Mouse (Mus musculus) limb, embryonic 14.5 days (tissue): ENCODE measurements around the gene Crygn. TPM values are rescaled to one million over a fixed set of nuclear protein-coding genes. Genes with fewer than 3 reads are reported as not detected.

ENCODE experiments used
- ATAC-seq: fragments of 200-750 bp; cut with Nextera tagmentation; 2 replicates; pipeline ENCODE4 v1.8.0; 2017; ENCODE audit warnings: low read depth, moderate number of reproducible peaks, moderate TSS enrichment; ENCODE audit not compliant: low FRiP score
- DNase-seq: peaks from one replicate; pipeline ENCODE4 v3.0.0-alpha.2; 2015; ENCODE audit warnings: low spot score
- H3K27ac ChIP-seq: fragments of 300-500 bp; sonication (generic); replicated peaks from 2 replicates; pipeline ENCODE4 v1.5.1; 2014; ENCODE audit warnings: low read depth, mild to moderate bottlenecking, low read length, moderate library complexity, mixed read lengths
- H3K27me3 ChIP-seq: fragments of 300-500 bp; sonication (generic); 2 replicates; pipeline ENCODE4 v1.6.1; 2014; ENCODE audit warnings: low read length, mixed read lengths; ENCODE audit not compliant: control insufficient read depth, insufficient read depth
- H3K36me3 ChIP-seq: fragments of 300-500 bp; sonication (generic); 2 replicates; pipeline ENCODE4 v1.6.1; 2014; ENCODE audit warnings: mild to moderate bottlenecking, low read length, moderate library complexity, mixed read lengths; ENCODE audit not compliant: control insufficient read depth, insufficient read depth
- H3K4me1 ChIP-seq: fragments of 300-500 bp; sonication (generic); 2 replicates; pipeline ENCODE4 v1.6.1; 2014; ENCODE audit warnings: antibody characterized with exemption, low read length, mixed read lengths; ENCODE audit not compliant: control insufficient read depth, insufficient read depth
- H3K4me2 ChIP-seq: fragments of 300-500 bp; sonication (generic); replicated peaks from 2 replicates; pipeline ENCODE4 v1.6.1; 2014; ENCODE audit warnings: low read depth, mild to moderate bottlenecking, low read length, moderate library complexity; ENCODE audit not compliant: severe bottlenecking
- H3K4me3 ChIP-seq: fragments of 300-500 bp; sonication (generic); replicated peaks from 2 replicates; pipeline ENCODE4 v1.5.1; 2014; ENCODE audit warnings: low read length
- H3K9ac ChIP-seq: fragments of 300-500 bp; sonication (generic); 2 replicates; pipeline ENCODE4 v1.6.1; 2014; ENCODE audit warnings: mild to moderate bottlenecking, low read depth, low read length, moderate library complexity; ENCODE audit not compliant: severe bottlenecking
- H3K9me3 ChIP-seq: fragments of 300-500 bp; sonication (generic); 2 replicates; pipeline ENCODE4 v1.6.1; 2016; ENCODE audit warnings: low read length; ENCODE audit not compliant: control insufficient read depth
- POLR2A ChIP-seq: fragments of 200-500 bp; IDR thresholded peaks from 2 replicates; pipeline ENCODE4 v1.8.0; 2012; ENCODE audit warnings: inconsistent platforms, mild to moderate bottlenecking, moderate library complexity, borderline replicate concordance; ENCODE audit not compliant: insufficient read depth, insufficient read length; ENCODE audit errors: extremely low read depth
- WGBS: fragments of 180-500 bp; shearing (Covaris S2); extraction: QIAGEN DNeasy Blood & Tissue Kit; methylation state at CpG from one replicate; pipeline ENCODE4 v1.1.7; 2014; 5-methylcytosine and 5-hydroxymethylcytosine counted together
- polyA plus RNA-seq, 2 experiments: library from polyadenylated mRNA; depleted of rRNA in 1 of 2; stranded (reverse) in 1 of 2; unstranded in 1 of 2; fragments of >200 nt; fragmentation: Nextera tagmentation in 1 of 2; extraction: Ambion mirVana in 1 of 2; gene quantifications; 2 replicates each; pipeline versions ENCODE4 v1.2.1 to v1.2.3; 2012 to 2014

The Crygn gene
- polyA plus RNA-seq, 2 experiments, result 0.09 to 2.3 TPM

- H3K9me3 ChIP-seq, result no peaks in the 10 kb centered on the region
- H3K4me2 ChIP-seq, result no peak overlapping the region
- H3K9ac ChIP-seq, result no peak overlapping the region
- TF ChIP-seq POLR2A, result no peak
- DNase-seq (no peak), ATAC-seq (no peak)
- H3K27ac ChIP-seq, result no peak overlapping the region
- H3K4me1 ChIP-seq, result peaks cover 22% of the 10 kb centered on the region
- H3K36me3 ChIP-seq, result no peaks in the 10 kb centered on the region
- H3K4me3 ChIP-seq, result no peak overlapping the region
- H3K27me3 ChIP-seq, result no peaks in the 10 kb centered on the region
- WGBS, result 12% methylated on average over 6 of the region's 6 CpGs
Observed at GRCm38 (mm10) chr5:24747533-24747932, 10.3 kb downstream of the Crygn start.

GRCm38 (mm10) chr5:24743956-24744355 lies 13.9 kb downstream of the Crygn start:
- no peak for ATAC-seq
- no peak overlapping the region for H3K4me3 ChIP-seq
- TF ChIP-seq POLR2A, result no peak
- H3K9ac ChIP-seq, result no peak overlapping the region
- WGBS, result 86% methylated on average over 10 of the region's 10 CpGs
- H3K27me3 ChIP-seq, result no peaks in the 10 kb centered on the region
- no peak overlapping the region for H3K4me2 ChIP-seq
- H3K4me1 ChIP-seq, result peaks cover 17% of the 10 kb centered on the region
- H3K9me3 ChIP-seq, result no peaks in the 10 kb centered on the region
- no peaks in the 10 kb centered on the region for H3K36me3 ChIP-seq
- no peak for DNase-seq
- H3K27ac ChIP-seq, result no peak overlapping the region; the same call in 1 of the 2 replicates

DNA sequence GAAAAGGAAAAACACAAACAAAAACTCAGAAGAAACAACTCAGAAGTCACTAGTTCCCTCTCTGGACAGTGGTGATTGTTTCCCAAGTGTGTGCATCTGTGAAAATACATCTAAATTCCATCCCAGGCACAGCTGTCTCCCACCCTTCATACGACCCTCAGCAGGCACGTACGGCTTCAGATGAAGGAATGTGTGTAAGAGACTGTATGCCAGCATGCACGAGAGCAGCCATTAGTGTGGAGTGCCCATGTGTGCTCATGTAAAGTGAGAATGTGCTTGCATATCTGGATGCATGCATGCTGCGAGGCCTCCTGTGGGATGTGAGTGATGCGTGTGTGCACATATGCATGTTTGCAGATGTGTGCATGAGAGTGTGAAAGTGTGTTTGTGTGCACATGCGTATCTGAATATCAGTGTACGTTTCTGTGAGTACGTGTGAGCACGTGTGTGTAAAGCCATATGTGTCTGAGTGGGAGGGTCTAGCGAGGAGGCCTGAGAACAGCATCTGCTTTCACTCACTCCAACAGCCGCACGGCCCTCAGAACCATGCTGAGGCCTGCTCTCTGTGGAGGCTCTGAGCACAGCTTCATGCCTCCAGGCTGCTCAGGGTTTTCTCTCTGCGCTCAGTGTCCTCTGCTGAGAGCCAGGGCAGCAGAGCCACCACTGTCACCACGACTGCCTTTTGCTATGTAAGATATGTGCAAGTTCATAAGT lies 16.5 kb downstream of the Crygn start:
- DNase-seq (peak; percentile 69), ATAC-seq (peak; percentile 91)
- Histone ChIP-seq H3K27ac (peak overlapping the region; percentile 82), H3K36me3 (no peaks in the 10 kb centered on the region), H3K9me3 (no peaks in the 10 kb centered on the region), H3K4me1 (peaks cover 17% of the 10 kb centered on the region), H3K4me3 (no peak overlapping the region), H3K9ac (no peak overlapping the region), H3K4me2 (no peak overlapping the region), H3K27me3 (no peaks in the 10 kb centered on the region)
- WGBS, result 11% methylated on average over 15 of the region's 15 CpGs
- no peak for TF ChIP-seq POLR2A

DNA sequence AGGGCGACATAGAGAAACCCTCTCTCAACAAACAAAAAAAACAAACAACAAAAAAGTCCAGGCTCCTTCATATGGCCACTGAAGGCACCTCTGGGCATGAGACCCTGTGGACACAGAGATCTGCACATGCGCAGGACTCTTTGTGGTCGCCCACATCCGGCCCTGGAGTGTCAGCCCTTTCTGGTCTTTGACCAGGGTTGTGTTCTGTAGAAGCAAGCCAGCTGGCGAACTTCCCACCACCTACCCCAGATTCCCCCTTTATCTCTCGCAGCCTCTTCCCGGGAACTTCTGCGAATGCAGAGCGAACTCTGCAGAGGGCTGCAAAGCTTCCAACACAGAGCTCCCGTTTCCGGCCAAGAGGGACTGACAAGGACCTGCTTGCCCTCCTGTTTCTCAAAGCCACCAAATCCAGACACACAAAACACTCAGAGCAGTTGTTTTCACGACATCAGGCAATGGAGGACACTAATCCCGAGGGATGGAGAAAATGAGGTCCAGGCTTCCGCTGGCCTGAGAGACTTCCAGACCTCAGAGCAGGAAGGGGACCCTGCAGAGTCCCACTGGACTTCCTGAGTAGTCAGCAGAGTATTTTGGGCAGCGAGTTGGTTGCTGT lies 18.6 kb downstream of the Crygn start:
- WGBS, result 63% methylated on average over 15 of the region's 15 CpGs
- Histone ChIP-seq H3K9ac (no peak overlapping the region), H3K4me2 (no peak overlapping the region), H3K36me3 (no peaks in the 10 kb centered on the region), H3K27ac (no peak overlapping the region), H3K4me1 (peaks cover 17% of the 10 kb centered on the region), H3K4me3 (no peak overlapping the region), H3K27me3 (no peaks in the 10 kb centered on the region), H3K9me3 (no peaks in the 10 kb centered on the region)
- no peak for TF ChIP-seq POLR2A
- DNase-seq, result no peak
- no peak for ATAC-seq

GRCm38 (mm10) chr5:24738517-24738916 lies 19.3 kb downstream of the Crygn start:
- DNase-seq, result no peak
- TF ChIP-seq POLR2A, result no peak
- Histone ChIP-seq H3K27ac (no peak overlapping the region), H3K36me3 (no peaks in the 10 kb centered on the region), H3K9me3 (no peaks in the 10 kb centered on the region), H3K4me1 (peaks cover 16% of the 10 kb centered on the region), H3K27me3 (no peaks in the 10 kb centered on the region), H3K4me3 (no peak overlapping the region), H3K9ac (no peak overlapping the region), H3K4me2 (no peak overlapping the region)
- 79% methylated on average over 1 of the region's 1 CpGs for WGBS
- ATAC-seq, result no peak

DNA sequence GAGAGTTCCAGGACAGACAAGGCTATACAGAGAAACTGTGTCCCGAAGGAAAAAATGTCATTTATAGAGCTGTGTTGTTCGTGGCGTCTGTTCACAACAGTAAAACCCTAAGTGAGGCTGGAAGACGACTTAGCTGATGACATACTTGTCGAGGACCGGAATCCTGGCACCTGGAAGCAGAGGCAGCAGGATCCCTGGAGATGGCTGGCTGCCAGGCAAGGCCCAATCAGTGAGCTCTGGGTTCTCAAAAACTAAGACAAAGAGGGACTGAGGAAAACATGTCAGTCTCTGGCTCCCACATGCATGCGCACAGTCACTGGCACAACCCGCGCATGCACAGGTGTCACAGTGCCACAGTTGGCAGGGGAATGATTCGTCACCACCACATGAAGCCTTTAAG lies 20.2 kb downstream of the Crygn start:
- peaks cover 25% of the 10 kb centered on the region for H3K4me1 ChIP-seq
- TF ChIP-seq POLR2A, result no peak
- no peaks in the 10 kb centered on the region for H3K9me3 ChIP-seq
- no peaks in the 10 kb centered on the region for H3K36me3 ChIP-seq
- H3K4me2 ChIP-seq, result no peak overlapping the region
- WGBS, result 88% methylated on average over 10 of the region's 10 CpGs
- H3K9ac ChIP-seq, result no peak overlapping the region
- no peaks in the 10 kb centered on the region for H3K27me3 ChIP-seq
- ATAC-seq (no peak), DNase-seq (no peak)
- no peak overlapping the region for H3K27ac ChIP-seq
- no peak overlapping the region for H3K4me3 ChIP-seq
